Mouse (Mus musculus) adrenal gland, postnatal 36 days (tissue): ENCODE results near the gene Lrp2bp. TPM values are rescaled to one million over a fixed set of nuclear protein-coding genes. Genes with fewer than 3 reads are reported as not detected.

Experiments used
- DNase-seq, 2 experiments: peaks; one replicate each; pipeline ENCODE4 v3.0.0; 2021; ENCODE audit warnings: mixed read lengths in 1 of 2
- long read RNA-seq, 2 experiments: library from polyadenylated mRNA; stranded (forward); transcript quantifications; one replicate each; pipeline ENCODE4 v2.0.0; 2021; ENCODE audit warnings: borderline sequencing depth in 2 of 2
- total RNA-seq, 2 experiments: library from RNA; stranded (reverse); gene quantifications; 2 replicates each; pipeline ENCODE4 v1.2.3; 2021

The Lrp2bp gene
- total RNA-seq = under 1 TPM in 1 of 2 experiments, not detected in 1; 0.26 TPM
- long read RNA-seq, experiment 1 = 0 reads
- long read RNA-seq, experiment 2 = 0 reads

DNA sequence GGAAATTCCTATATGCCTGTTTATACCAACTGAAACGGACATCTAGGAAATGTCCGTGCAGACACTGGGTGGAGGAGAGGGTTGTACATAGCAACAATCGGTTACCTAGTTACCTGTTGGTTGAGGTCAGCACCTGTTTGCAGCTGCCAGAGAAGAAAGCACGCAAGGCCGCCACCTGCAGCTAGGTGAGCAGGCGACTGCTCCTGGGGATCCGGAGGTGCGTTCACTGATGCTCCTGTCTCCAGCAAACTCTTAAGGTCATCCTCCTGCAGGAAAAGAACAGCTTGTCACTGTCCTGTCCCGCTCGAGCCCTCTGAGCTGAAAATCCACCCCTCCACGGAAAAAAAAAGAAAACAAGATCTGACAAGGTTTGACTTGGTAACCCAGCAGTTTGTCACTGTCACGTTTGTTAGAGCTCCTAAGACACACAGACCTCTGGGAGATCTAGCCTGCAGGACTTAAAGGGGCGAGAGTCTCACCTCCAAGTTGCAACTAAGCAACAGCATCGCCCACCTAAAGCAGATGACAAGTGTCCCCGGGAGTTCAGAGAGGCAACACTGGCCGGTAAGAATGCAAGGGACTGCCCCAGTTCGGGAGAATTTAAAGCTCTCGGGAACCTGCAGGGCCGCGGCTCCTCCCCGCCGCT lies at the start of gene Lrp2bp:
Lrp2bp (plus strand) TSS at position 166 of the 646 bp plus-strand sequence.
- peak in 1 of 2 experiments; percentile 8 for DNase-seq

DNA sequence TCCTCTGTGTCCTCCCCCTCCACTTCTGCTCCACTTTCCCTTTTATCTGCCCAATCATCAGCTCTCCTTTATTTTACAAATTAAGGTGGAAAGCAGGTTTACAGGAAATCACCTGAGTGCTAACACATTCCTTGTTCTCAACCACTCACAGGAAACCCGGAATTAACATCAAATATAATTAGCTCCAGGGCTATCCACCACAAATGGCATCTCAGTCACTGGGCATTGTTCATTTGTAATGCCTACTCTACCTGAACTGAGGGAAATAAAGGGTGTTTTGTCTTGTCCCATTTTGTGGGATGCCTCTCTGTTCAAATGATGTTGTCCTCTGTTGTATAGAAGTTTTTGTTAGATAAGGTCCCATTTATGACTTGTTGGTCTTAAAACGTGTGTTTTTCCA lies 48.5 kb upstream of the Lrp2bp start:
- DNase-seq = no peak

DNA sequence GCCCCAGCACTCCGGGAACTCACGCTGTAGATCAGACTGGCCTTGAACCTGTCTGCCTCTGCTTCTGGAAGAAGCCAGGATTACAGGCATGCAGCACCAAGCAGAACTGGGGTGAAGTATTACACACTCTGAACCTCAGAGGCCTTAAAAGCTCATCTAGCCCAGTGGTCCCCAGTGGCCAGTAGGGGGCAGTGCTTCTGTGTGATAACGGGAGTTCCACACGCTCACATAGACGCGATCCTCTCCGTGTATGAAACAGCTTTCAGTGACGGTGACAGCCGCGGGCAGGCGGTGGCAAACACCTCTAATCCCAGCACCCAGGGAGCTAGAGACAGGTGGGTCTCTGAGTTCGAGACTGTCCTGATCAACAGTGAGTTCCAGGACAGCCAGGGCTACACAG lies 28.2 kb upstream of the Lrp2bp start:
- no peak for DNase-seq

DNA sequence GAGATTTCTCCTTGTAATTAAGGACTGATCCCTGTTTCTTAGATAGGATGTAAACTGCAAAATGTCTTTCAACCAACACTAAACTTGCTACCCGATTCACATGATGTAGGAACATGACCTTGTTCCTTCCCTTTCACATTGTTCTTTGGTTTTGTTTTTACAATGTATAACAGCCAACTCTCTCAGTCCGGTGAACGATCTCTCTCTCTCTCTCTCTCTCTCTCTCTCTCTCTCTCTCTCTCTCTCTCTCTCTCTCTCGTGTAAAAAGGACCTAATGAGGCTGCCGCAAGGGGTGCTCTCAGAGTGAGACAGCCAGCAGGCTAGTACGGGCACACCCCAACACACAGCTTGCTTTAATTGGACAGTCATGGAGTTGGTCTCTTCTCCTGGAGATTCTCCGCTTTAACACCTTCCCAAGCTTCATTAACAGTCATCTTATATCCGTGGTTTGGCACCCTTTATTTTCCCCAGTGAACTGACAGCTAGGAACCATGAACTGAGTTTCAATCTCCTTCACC lies 25.1 kb upstream of the Lrp2bp start:
- DNase-seq = no peak

DNA sequence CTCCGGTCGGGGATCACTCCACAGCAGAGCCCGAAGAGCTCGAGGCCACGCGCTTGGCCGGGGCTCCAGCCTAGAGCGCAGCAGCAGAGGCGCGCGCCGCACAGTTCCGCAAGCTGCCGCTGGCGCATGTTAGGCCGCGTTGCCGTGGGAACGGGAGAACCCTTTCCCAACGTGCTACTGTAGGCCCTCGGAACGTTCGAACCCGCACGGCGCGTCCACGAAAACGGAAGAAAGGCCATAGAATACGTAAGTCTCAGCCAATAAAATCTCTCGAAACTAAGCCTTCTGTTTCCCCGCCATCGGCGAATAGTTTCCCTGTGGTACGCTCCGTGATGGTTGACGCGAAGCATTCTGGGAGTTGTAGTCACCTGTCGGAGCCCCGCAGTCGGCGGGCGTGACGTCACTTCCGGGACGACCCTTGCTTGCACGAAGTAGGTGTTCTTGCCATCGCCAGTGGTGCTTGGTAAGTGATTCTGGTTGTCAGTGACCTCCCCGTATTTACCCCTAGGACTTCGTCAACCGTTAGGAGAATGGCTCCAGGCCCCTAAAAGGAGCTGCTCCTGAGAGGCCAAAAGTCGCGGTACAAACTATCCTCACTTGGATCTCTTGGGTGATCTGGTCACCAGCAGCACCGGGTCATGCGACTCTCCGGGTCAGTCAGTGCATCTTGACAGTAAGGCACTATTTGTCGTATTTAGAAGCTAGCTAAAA lies 23.8 kb upstream of the Lrp2bp start, which contains the start of the genes 1700029J07Rik and Ufsp2:
1700029J07Rik (minus strand) TSS at position 127 of the 711 bp plus-strand sequence.
Ufsp2 (plus strand) TSS at position 403 of the 711 bp plus-strand sequence.
- DNase-seq = peak; percentile 97

DNA sequence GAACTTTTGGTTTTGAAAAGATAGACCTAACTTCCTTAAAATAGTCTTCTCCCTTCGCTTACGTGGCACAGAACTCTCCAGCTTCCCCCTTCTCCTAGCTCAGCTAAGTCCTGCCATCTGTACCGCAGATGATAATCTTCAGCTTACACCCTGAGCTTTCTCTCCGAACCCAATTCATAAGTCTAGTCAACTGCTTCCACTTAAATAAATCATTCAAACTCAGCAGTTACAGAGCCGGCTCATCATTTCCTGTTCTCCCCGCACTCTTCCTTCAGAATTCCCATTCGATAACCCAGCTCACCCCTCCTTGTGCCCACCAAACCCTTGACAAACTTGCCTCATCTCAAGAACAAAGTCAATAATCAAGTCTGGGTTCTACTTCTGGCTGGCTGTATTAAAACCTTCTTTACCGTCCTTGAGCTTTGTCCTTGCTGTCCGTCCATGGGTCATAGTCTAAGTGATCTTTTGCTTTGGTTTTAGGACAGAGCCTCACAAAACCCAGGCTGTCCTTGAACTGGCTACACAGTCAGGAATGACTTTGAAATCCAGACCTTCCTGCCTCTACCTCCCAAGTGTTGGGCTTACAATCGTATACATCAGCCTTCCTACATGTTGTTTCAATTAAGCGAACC lies 23.1 kb upstream of the Lrp2bp start:
- DNase-seq = no peak

DNA sequence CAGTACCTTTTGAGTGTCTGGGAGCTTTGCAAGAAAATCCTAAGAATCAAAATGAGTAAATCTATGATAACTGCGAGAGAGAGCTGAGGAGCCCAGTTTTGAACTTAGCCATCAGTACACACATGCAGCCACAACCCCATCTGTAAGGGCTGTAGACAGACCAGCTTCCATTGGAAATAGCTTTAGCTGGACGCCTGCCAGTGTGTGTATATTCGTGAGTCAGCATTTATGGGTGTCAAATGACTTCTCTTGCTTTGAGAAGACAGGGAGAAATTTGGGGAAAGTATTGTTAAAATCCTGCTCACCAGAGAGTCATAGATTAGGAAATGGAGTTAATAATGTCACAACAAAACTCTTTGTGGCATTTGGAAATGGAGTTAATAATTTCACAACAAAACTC lies 12.4 kb upstream of the Lrp2bp start:
- DNase-seq = no peak

DNA sequence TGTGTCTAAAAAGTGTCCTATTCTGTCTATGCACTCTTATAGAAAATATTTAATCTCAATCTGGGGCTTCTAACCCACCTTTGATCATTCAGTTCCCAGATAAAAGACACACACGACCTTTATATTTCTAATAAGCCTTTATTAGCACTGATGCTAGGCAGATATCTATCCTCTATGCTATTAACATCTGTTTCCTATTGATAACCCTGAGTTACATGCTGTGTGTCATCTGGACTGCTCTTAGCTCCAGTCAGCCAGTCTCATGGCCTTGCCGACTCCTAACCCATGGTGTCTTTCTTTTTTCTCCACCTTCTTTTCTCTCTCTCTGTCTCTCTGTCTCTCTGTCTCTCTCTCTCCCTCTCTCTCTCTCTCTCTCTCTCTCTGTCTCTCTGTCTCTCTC lies 10.9 kb upstream of the Lrp2bp start:
- no peak for DNase-seq

DNA sequence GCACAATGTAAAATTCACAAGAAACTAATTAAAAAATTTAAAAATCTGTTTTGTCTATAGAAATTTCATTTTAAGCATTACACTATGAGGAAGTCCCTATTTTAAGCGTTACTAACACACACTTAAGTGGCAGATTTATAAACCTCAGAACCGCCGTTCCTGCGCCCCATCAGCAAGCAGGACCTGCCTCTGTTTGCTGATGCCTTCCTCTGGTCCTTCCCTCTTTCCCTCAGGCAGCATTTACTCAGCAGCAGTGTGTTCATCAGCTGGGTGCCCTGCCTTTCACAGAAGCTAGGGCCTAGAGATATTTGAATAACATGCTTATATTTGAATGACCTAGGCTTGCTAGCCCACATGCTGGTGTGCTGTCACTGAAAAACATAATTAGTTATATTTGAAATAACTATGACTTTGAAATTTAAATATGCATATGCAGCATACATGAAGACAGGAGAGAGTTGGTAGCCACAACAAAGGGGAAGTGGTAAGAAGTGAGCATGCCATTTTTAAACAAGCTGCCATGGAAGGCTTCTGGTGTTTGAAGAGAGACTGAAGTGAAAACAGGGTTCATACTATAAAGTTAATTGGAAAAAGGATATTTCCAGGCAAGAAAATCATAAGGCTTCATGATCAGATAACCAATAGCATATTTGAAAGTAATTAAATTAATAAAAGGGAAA lies 8.3 kb upstream of the Lrp2bp start:
- DNase-seq = no peak

DNA sequence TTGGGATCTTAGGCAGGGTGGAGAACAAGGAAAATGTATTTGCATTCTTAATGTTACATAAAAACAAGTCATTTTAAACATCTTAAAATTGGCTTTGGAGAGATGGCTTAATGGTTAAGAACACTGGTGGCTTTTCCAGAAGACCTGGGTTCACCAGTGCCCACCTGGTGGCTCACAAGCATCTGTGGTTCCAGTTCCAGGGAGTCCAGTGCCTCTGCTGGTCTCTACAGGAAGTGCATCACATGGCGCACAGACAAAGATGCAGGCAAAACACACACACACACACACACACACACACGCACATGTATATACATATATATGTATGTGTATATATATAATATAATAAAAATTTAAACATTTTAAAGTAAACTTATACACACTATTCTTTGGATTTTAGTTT lies 5.0 kb upstream of the Lrp2bp start:
- DNase-seq = no peak

DNA sequence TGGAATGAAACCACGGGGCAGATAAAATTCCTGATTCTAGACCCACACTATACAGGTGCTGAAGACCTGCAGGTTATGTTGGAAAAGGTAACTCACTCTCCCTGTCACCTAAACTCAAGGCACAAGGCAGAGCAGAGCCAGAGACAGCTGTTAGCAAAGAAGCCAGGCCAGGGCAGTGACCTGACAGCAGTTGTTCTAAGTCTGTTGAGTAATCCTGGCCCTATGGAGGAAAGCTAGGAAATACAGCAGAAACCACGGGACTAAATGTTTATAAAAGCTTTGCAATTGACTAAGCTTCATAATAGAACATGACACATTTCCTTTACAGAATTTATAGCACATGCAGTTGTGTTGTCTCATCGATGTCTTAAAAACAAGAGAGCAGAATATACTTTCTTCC lies 3.5 kb upstream of the Lrp2bp start:
- DNase-seq = no peak

DNA sequence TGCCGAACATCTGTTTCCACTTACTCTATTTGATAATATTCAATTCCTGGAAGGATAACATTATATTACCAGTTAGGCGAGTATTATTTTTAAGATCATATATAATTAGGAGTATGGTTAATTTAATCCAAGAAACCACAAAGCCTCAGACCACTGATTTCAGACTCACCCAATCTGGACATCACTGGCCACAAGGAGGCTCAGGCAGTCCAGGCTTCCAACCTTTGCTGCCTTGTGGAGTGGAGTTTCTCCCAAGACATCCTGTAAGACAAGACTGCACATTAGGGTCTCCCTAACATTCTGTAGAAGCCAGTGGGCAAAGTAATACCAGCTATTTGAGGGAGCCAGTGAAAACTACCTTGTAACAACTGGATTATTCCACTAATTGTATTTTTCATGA lies 875 bp upstream of the Lrp2bp start:
- no peak for DNase-seq

DNA sequence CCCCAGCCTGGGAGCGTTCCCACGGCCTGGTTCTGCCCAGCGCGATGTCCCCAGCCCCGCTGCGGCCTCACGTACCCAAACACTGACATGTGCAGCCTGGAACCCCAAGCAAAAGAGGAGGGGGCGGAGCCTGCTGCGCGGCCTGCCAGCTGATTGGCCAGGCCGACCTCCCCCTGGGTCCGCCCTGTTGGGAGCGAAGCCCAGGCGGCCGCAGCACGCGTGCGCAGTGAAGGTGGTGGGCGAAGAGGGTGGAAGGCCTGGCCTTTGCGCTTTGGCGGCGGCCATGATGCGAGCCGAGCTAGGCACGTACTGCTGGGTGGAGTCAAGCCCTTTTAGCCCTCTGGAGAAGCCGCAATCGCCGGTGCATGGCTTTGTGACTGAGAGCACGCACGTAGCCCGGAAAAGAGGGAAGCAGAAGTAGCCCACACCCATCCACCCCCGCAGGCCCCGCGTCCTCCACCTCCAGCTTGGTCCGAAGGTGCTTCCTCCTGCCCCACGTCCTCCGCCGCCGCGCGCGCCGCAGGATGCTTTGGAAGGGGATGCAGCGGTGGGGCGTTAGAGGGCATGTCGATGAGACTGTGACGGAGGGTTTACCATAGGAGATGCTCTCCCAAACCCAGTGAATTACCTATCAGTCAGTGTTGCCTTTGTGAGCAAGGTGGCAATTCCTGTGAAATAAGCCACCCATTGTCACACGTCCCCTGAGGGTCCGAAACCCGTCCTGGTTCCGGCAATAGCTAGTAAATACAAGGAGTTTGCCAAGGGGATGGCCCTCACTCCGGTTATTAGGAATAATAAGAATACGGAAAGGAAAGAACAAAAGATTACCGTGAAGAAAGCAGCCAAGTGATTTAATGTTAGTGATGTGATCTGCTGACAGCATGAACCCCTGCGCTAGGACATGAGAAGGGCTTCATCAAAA lies 942 bp downstream of the Lrp2bp start:
- peak; percentile 100 for DNase-seq

DNA sequence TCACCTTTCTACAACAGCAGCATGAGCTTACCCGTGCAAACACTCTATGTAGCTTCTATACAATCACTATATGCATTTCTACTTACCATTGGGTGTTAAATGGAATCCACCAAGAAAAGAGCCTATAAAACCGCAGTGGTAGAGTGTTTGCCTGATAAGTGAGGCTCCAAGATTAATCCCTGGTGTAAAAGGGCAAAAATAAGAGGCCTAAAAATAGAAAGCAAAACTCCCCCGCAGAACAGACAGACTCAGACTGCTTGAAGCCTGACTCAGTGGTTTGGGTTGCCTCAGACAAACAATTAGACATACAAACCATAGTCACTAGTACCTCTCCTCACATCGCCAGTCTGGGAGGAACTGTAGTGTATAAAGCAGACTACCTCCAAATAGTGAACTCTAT lies 6.5 kb downstream of the Lrp2bp start, which contains the start of gene Ankrd37:
Ankrd37 (minus strand) TSS at position 112 of the 400 bp plus-strand sequence.
- no peak for DNase-seq

DNA sequence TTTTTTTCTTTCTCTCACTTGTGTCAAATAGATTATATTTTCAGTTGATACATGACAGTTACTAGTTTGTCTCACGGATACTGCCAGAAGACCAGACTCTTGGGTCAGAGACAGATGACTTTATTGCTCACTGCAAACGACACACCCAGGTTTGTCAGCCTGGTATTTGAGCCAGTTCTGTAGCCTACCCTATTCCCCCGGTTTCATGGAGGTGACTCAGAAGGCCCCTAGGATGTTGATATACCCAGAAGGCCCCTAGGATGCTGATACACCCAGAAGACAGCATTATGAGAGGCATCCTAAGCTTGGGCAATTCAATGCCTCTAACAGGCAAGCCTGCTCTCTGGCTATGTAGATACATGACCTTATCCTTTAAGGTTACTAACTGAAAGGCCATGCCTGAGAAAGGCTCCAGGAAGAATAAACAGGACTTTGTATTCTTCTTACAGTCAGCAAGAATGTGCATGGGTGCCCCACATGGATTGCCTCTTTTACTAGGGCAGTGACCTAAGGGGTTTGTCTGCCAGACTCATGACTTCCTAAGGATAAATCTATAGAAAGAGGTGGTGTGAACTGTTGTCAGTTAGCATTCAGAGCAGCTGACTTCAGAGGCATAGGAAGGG lies 8.1 kb downstream of the Lrp2bp start:
- no peak for DNase-seq

DNA sequence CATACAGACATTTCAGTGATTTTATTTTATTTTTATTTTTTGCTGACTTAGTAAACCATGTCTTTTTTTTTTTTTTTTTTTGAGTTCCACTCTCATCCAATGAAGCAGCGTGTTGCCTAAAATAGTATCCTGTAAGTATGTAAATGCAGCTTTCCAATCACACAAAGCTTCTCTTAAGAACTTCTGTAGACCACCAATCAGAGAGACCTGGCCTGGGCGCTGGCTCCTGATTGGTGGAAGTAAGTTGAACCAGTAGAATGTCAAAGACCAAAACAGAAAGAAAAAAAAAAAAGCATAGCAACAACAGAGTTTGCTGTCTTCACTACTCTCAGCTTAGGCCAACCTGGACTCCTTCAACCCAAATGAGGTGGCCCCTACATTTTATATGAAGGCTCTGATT lies 11.2 kb downstream of the Lrp2bp start:
- DNase-seq = no peak

DNA sequence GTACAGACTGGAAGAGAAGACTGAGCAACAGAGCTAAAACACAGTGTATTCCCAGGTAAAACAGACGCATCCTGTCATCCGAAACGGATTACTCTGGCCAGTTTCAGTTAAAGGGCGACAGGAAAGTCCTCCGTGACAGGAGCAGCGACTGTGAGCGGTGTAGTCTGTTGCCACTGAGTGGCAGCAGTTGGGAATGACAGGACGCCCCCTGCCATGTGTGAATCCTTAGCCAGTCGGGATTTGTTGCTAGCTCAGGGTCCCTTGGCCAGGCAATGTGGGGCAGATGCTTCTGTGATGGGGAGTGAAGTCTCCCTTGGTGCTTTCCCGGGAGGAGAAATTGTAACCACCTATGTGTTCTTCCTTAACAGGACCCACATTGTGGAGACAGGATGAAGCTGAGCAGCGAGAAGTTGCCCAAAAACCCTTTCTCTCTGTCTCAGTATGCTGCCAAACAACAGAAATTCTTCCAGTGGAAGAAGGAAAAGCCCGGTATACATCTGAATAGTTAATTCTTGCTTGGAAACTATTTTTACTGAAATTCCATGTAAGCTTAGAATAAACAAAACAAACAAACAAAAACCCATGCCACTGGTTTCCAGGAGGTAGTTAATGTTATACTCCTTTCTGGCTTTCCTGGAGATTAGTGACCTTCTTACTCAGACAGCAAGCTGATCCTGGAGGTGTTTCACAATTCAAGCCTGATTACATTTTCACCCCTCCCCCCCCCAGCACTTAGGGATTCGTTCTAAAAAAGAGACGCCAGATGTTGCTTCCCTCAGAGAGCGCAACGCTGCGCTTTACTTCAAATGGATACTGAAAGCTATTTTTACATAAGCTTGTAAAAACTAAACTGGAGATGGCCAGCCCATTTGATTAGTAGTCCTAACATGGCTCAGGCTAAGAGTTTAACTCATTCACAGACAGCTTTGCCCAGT lies 11.9 kb downstream of the Lrp2bp start:
- DNase-seq = peak in 1 of 2 experiments; percentile 19

DNA sequence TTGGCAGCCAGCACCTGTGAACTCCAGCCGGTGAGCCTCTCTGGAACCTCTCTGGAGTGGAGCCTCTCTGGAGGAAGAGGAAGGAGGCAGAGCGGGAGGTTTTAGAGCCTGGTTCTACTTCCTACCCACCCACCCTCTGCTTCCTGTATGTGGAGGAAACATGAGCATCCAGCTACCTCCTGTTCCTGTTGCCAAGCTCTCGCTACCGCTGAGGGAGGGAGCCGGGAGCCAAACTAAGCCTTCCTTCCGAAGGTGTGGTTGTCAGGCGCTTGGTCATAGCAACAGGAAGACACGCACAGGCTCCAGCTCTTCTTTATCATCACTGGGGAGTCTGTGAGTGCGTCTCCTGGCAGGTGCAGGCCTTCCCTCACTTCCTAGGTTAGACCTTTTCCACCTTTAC lies 23.1 kb downstream of the Lrp2bp start:
- DNase-seq = no peak

DNA sequence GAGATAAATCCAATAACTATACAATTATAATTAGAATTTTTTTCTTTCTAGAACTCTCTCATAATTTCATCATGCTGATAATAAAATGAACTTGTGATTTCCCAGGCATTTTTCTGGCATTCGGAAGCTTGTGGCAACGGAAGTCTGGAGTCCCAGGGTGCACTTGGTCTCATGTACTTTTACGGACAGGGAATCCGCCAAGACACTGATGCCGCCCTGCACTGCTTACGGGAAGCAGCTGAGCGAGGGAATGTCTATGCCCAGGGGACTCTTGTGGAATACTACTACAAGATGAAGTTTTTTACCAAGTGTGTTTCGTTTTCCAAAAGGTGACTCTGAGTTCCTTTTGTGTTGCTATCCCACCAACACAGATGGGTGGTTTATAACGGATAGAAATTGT lies 23.7 kb downstream of the Lrp2bp start:
- no peak for DNase-seq
